Mouse (Mus musculus): ENCODE measurements around the gene Ifnlr1. TPM values are rescaled to one million over a fixed set of nuclear protein-coding genes. Genes with fewer than 3 reads are reported as not detected.
A peak's percentile ranks its signal among the peaks of the same experiment; 100 is the strongest.
"Not testable (repeated sequence)": the region's sequence is repeated elsewhere in the genome, so short reads cannot be mapped to it uniquely, and the experiment has no call there.

Gene Ifnlr1
- 5.9 and 6.0 TPM in 2 replicates for total RNA-seq (2017)

DNA sequence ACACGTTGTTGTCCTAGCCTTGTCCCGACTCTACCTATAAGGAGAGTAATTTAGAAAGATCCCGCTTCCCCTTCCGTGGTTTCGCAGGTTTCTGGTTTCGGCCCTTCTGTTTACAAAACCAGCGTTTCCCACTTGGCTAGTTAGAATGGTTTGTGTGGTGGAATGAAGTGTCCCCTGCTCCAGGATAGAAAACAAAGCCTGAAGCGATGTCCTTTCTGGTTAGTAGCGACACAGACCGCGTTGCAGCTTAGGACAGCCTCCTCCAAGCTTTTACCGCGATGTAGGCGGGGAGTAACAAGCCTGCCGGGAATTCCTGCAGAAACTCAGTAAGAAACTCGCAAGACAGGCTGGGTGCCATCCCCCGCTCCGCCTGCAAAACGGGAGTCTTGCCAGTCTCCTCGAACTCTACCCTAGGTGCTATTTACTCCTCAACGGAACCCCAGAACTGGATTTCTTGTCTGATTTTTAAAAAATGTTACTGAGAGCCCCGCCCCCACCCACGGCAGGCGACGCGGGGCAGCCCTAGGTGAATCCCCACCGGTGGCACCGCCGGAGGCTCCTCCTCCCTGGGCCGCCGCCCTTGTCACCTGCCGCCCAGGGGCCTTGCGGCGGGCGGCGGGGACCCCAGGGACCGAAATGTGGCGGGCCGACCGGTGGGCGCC lies at the start of gene Ifnlr1:
Ifnlr1 (plus strand) TSS at position 382 of the 662 bp plus-strand sequence.
- peak; percentile 45 for ATAC-seq (ENCODE audit: extremely low read depth, insufficient number of reproducible peaks, low FRiP score, poor library complexity, severe bottlenecking)

- not testable (repeated sequence) for ATAC-seq (ENCODE audit: extremely low read depth, insufficient number of reproducible peaks, low FRiP score, poor library complexity, severe bottlenecking)
Observed at GRCm38 (mm10) chr4:135641302-135642079, 44.6 kb upstream of the Ifnlr1 start.

DNA sequence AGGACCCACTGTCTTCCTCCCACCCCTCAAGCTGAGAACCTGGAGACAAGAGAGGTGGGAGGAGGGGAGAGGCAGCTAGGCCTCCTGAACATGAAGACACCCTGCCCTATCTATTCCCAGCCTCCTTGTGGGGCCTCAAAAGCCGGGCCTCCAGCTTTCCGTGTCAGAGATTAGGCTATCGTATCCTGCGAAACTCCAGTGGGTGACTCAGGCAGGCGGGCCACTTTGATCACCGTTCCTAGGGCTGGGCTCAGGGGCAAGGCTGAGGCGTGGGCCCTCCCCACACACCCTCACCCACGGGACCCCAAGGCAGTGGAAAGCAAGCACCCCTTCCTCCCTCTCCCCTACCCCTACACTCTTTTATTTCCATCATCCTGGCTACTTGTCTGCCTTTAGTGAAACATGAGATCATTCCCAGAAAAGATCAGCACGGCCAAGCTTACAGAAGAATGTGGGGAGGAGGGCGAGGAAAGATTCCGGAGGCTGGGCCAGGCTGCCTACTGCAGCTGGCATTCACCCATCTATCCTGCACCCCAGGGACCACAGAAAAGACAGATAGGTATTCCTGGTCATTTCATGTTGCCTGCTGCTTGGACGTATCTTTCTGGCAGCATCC lies 41.0 kb upstream of the Ifnlr1 start:
- ATAC-seq (ENCODE audit: extremely low read depth, insufficient number of reproducible peaks, low FRiP score, poor library complexity, severe bottlenecking) = no peak

GRCm38 (mm10) chr4:135652966-135653607 lies 33.0 kb upstream of the Ifnlr1 start:
- no peak for ATAC-seq (ENCODE audit: extremely low read depth, insufficient number of reproducible peaks, low FRiP score, poor library complexity, severe bottlenecking)

DNA sequence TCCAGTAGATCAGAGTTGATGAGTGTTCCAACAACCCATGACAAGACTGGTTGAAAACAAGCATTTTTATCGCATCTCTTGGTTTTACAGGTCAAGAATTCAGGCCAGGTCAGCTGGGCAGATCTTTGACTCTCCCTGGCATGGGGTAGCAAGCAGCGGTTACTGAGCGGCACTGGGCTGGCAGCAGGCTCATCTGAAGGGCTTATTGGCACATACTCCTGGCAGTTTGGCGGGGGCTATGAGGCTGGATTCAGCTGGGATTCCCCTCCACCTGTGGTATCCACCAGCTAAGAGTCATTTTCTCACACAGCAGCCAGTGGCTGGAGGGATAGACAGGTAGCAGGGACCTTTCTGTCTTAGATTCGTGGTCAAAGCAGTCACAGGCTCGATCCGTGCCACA lies 32.1 kb upstream of the Ifnlr1 start:
- ATAC-seq (ENCODE audit: extremely low read depth, insufficient number of reproducible peaks, low FRiP score, poor library complexity, severe bottlenecking) = no peak

DNA sequence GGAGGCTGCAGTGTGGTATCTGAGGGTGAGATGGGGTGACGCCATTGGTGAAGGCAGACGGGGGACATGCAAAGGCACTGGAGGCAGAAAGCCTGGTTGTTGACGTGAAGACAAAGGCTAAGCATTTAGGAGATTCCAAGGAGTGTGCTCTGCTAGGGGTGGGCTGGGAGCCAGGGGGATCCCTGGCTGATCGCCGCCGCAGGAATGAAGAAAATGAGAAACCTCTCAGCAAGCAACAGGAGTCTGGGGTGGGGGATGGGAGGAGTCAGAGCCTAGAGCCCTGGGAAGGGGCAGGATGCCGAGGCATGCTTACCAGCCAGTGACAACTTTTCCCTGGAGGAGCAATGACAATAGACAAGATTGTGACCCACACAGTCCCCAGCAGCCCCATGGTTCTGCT lies 30.6 kb upstream of the Ifnlr1 start:
- ATAC-seq (ENCODE audit: extremely low read depth, insufficient number of reproducible peaks, low FRiP score, poor library complexity, severe bottlenecking) = no peak

DNA sequence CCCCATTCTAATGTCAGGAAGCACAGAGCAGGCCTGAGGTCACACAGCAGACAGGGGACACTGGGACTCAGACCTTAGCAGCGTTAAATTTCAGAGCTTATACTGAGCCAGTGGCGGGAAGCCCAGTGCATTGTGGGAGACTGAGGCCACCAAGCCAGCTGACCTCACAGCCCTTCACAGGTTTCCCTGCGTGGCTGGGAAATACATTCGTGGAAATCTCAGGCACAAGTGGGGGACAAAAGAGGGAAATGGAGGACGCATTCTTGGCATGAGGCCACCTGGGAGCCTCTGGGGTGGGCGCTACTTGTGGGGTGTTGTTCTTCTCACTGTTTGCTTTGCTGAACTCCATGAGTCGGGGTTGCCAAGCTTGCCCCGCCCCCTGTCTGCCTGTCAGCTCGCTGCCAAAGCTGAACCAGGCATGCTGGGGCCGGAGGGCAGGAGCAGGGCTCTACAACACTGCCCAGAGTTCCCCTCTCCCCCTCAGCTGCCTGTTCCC lies 29.9 kb upstream of the Ifnlr1 start:
- ATAC-seq (ENCODE audit: extremely low read depth, insufficient number of reproducible peaks, low FRiP score, poor library complexity, severe bottlenecking) = no peak

- ATAC-seq (ENCODE audit: extremely low read depth, insufficient number of reproducible peaks, low FRiP score, poor library complexity, severe bottlenecking) = no peak
Observed at GRCm38 (mm10) chr4:135658484-135658883, 27.6 kb upstream of the Ifnlr1 start.

- no peak for ATAC-seq (ENCODE audit: extremely low read depth, insufficient number of reproducible peaks, low FRiP score, poor library complexity, severe bottlenecking)
Observed at GRCm38 (mm10) chr4:135658899-135659298, 27.2 kb upstream of the Ifnlr1 start.

- ATAC-seq (ENCODE audit: extremely low read depth, insufficient number of reproducible peaks, low FRiP score, poor library complexity, severe bottlenecking) = peak; percentile 55
Observed at GRCm38 (mm10) chr4:135661082-135661809, 24.8 kb upstream of the Ifnlr1 start.

DNA sequence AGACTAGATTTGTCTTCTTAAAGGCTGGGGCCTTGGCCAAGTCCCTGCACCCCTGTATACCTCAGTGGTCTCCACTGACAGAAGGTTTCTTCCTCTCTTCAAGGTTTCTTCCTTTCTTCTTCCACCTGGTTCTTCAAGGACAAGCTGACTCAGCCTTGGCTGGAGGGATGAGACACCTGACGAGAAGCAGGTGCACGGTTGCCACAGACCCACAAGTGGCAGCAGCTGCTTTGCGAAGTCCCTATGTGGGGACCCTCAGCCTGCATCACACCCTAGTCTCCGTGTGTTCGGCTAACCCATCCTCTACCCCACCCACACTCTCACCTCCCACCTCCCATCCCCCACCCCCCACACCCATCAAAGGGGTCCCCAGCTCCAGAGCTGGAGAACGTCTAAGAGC lies 24.1 kb upstream of the Ifnlr1 start:
- ATAC-seq (ENCODE audit: extremely low read depth, insufficient number of reproducible peaks, low FRiP score, poor library complexity, severe bottlenecking) = no peak

DNA sequence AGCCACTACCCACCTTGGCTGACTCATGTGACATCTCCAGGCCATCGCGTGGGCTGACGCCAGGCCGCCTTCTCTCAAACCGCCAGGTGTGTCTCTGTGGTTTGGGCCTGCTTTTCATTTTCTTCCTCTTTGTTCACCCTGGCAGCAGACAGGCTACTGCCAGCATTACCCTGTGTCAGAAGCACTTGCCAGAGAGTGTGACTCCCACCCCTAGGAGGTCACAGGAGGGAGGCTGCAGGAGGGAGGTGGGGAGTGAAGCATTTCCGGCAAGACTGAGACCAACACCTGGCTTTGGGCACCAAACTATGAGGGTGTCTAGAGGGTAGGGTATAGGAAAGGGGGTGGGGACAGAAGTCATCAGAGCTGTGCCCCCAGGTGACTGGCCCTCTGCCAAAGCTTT lies 21.4 kb upstream of the Ifnlr1 start:
- ATAC-seq (ENCODE audit: extremely low read depth, insufficient number of reproducible peaks, low FRiP score, poor library complexity, severe bottlenecking) = no peak

- ATAC-seq (ENCODE audit: extremely low read depth, insufficient number of reproducible peaks, low FRiP score, poor library complexity, severe bottlenecking) = 0 out of 2 replicates have a peak, but pooled peaks have one; percentile 20
Observed at GRCm38 (mm10) chr4:135666192-135666975, 19.7 kb upstream of the Ifnlr1 start.

- ATAC-seq (ENCODE audit: extremely low read depth, insufficient number of reproducible peaks, low FRiP score, poor library complexity, severe bottlenecking) = peak; percentile 48; the same call in 1 of the 2 replicates
Observed at GRCm38 (mm10) chr4:135667266-135667844, 18.7 kb upstream of the Ifnlr1 start.

DNA sequence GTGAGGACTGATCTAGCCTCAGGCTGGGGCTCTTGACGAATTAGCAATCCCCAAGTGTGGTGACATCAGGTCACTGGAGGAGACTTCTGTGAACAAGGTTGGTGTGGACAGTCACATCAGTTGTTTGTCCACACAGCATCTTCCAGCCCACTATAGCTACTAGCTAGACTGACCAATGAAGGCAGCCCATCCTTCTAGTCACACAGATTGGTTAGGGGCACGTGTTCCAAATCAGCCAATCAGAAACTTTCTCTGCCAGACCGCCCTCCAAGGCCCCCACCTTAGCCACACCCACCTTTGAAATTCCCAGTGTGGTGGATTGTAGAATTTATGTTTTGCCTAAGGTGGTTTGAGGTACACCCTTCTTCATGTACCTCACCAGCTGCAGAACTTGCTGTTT lies 12.6 kb upstream of the Ifnlr1 start:
- no peak for ATAC-seq (ENCODE audit: extremely low read depth, insufficient number of reproducible peaks, low FRiP score, poor library complexity, severe bottlenecking)

GRCm38 (mm10) chr4:135674993-135675392 lies 11.1 kb upstream of the Ifnlr1 start:
- ATAC-seq (ENCODE audit: extremely low read depth, insufficient number of reproducible peaks, low FRiP score, poor library complexity, severe bottlenecking) = no peak

DNA sequence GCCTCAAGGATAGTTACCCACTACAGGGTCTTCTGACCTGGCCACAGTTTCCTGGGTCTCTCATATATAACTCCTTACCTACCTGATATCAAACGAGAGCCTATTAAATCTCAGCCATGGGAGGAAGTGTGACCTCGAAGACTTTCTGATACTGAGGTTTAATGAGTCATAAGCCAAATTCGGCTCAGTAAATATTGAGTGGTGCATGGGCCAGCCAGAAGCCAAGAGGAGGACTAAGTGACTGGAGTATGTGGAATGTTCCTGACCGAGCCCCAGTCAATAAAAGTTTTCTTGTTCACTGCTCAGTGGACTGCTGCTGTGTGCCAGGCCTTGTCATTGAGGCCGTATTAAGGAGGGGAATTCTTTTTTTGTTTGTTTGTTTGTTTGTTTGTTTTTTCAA lies 9.6 kb upstream of the Ifnlr1 start:
- no peak for ATAC-seq (ENCODE audit: extremely low read depth, insufficient number of reproducible peaks, low FRiP score, poor library complexity, severe bottlenecking)

DNA sequence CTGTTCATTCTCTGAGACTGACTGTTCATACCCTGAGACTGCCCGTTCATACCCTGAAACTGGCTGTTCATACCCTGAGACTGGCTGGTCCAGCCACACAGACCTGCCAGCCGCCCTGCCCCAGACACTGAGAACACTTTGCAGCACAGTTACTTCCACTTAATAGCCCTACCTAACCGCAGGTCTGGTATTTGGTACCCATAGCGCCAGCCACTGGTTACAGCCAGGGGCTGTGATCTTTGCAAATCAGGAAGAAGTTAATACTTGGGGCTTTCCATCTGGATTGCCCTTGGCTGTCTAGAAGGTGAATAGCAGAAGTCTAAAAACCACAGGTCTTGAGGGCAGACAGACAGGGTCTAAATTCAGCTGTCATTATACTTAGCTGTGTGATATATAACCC lies 6.8 kb upstream of the Ifnlr1 start:
- peak; percentile 61 for ATAC-seq (ENCODE audit: extremely low read depth, insufficient number of reproducible peaks, low FRiP score, poor library complexity, severe bottlenecking)
